Mouse (Mus musculus): ENCODE results near the gene Trim28.
"Not testable (repeated sequence)": the region's sequence is repeated elsewhere in the genome, so short reads cannot be mapped to it uniquely, and the experiment has no call there.

The Trim28 gene

GRCm38 (mm10) chr7:13063399-13063798, 64.5 kb downstream of the Trim28 start:
- DNase-seq (ENCODE audit: low spot score in 2 of 2): not testable (repeated sequence)

- no peak for DNase-seq (ENCODE audit: low spot score in 2 of 2)
These were observed 73.4 kb downstream of the Trim28 start for GRCm38 (mm10) chr7:13072293-13072692.
